ENCODE assay signal across 11 mouse cellular contexts in the genomic region with DNA sequence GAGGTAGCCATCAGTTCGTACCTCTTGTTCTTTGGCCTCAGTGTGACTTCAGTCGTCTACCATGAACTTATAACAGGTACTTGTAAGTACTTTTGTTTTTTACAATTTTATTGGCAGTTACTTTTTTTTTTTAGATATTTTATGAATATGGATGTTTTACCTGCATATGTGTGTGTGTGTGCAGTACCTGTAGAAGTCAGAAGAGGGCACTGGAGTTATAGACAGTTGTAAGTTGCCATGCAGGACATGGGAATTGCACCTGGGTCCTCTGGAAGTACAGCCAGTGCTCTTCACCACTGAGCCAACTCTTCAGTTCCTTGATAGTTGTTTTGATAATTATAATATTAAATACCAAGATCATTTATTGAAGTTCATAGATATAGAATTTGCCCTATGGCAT. TPM values are rescaled to one million over a fixed set of nuclear protein-coding genes. Genes with fewer than 3 reads are reported as not detected.
DNase-seq lines count a peak whose midpoint lies in the region; ATAC-seq and TF ChIP-seq lines count a peak whose summit lies in the region.
"Had no signal": no experiment of that assay in that cellular context is flagged by ENCODE, and none has a peak within 500 bp of the region (broad histone marks: within the 10 kb centered on the region; RNA-seq: fewer than 3 reads in every experiment).

No protein-coding gene starts in this region.

- H3K9ac ChIP-seq in hindbrain, postnatal 0 days (replicated peaks; ENCODE audit: low read length), result no peak overlapping the region
- H3K9ac ChIP-seq in hindbrain, embryonic 16.5 days (ENCODE audit: low read depth, low read length), result no peak overlapping the region
- H3K9ac ChIP-seq in midbrain, embryonic 14.5 days (replicated peaks; ENCODE audit: low read length), result no peak overlapping the region
- H3K9ac ChIP-seq: embryonic facial prominence, embryonic 13.5 days; liver, embryonic 13.5 days; neural tube, embryonic 13.5 days had no signal

- no peak overlapping the region for H3K4me3 ChIP-seq in hindbrain, postnatal 0 days (ENCODE audit: low read length)
- no peak overlapping the region for H3K4me3 ChIP-seq in hindbrain, embryonic 16.5 days (ENCODE audit: low read length)
- H3K4me3 ChIP-seq in midbrain, embryonic 14.5 days (replicated peaks; ENCODE audit: low read depth, low read length), result no peak overlapping the region
- H3K4me3 ChIP-seq: embryonic facial prominence, embryonic 13.5 days; liver, embryonic 13.5 days; neural tube, embryonic 13.5 days had no signal

- TF ChIP-seq CTCF in hindbrain, postnatal 0 days (IDR thresholded peaks at IDR 0.05; ENCODE audit: low read depth), result peak; percentile 30; the same call in 1 of the 2 replicates

- no peaks in the 10 kb centered on the region for H3K4me1 ChIP-seq in hindbrain, postnatal 0 days (ENCODE audit: insufficient read depth, low read length)
- H3K4me1 ChIP-seq in hindbrain, embryonic 16.5 days (ENCODE audit: control insufficient read depth, insufficient read depth, low read depth, low read length), result no peaks in the 10 kb centered on the region
- H3K4me1 ChIP-seq in midbrain, embryonic 14.5 days (ENCODE audit: control insufficient read depth, insufficient read depth, low read length), result no peaks in the 10 kb centered on the region
- H3K4me1 ChIP-seq: embryonic facial prominence, embryonic 13.5 days; liver, embryonic 13.5 days; neural tube, embryonic 13.5 days had no signal

- no peaks in the 10 kb centered on the region for H3K27me3 ChIP-seq in hindbrain, postnatal 0 days (ENCODE audit: insufficient read depth, low read length)
- H3K27me3 ChIP-seq in hindbrain, embryonic 16.5 days (replicated peaks; ENCODE audit: control insufficient read depth, insufficient read depth, low read length), result no peaks in the 10 kb centered on the region
- H3K27me3 ChIP-seq in midbrain, embryonic 14.5 days (ENCODE audit: control insufficient read depth, insufficient read depth, low read length), result no peaks in the 10 kb centered on the region
- H3K27me3 ChIP-seq: embryonic facial prominence, embryonic 13.5 days; liver, embryonic 13.5 days; neural tube, embryonic 13.5 days had no signal

- no peaks in the 10 kb centered on the region for H3K36me3 ChIP-seq in hindbrain, postnatal 0 days (ENCODE audit: insufficient read depth, low read length)
- H3K36me3 ChIP-seq in hindbrain, embryonic 16.5 days (ENCODE audit: control insufficient read depth, insufficient read depth, low read length), result no peaks in the 10 kb centered on the region
- no peaks in the 10 kb centered on the region; the same call in 1 of the 2 replicates for H3K36me3 ChIP-seq in midbrain, embryonic 14.5 days (ENCODE audit: control insufficient read depth, insufficient read depth, low read length)
- H3K36me3 ChIP-seq: liver, embryonic 13.5 days had no signal

- WGBS in hindbrain, postnatal 0 days, result 89% methylated on average over 2 of the region's 2 CpGs
- WGBS in hindbrain, embryonic 16.5 days, result 88% methylated on average over 2 of the region's 2 CpGs
- 92% methylated on average over 2 of the region's 2 CpGs for WGBS in midbrain, embryonic 14.5 days

- no peaks in the 10 kb centered on the region for H3K9me3 ChIP-seq in hindbrain, postnatal 0 days (ENCODE audit: low read length)
- H3K9me3 ChIP-seq in hindbrain, embryonic 16.5 days (ENCODE audit: control insufficient read depth, low read length), result no peaks in the 10 kb centered on the region
- no peaks in the 10 kb centered on the region for H3K9me3 ChIP-seq in midbrain, embryonic 14.5 days (ENCODE audit: control insufficient read depth, low read length)
- H3K9me3 ChIP-seq: embryonic facial prominence, embryonic 13.5 days; liver, embryonic 13.5 days; neural tube, embryonic 13.5 days had no signal

- no peak overlapping the region for H3K4me2 ChIP-seq in hindbrain, postnatal 0 days (ENCODE audit: low read depth, low read length)
- H3K4me2 ChIP-seq in hindbrain, embryonic 16.5 days (ENCODE audit: low read length), result no peak overlapping the region
- H3K4me2 ChIP-seq in midbrain, embryonic 14.5 days (ENCODE audit: low read length), result no peak overlapping the region
- H3K4me2 ChIP-seq: embryonic facial prominence, embryonic 13.5 days; liver, embryonic 13.5 days; neural tube, embryonic 13.5 days had no signal

- no peak for DNase-seq in hindbrain, postnatal 0 days (ENCODE audit: low spot score)
- peak; percentile 19 to 34 for DNase-seq in B cell, adult 2 months
- peak; percentile 40 for DNase-seq in ZHBTc4 (ENCODE audit: low read depth, low spot score)
- peak; percentile 17 for DNase-seq in lung, postnatal 14 days
- DNase-seq in midbrain, embryonic 14.5 days, result no peak
- no peak for DNase-seq in heart, adult 11 months
- DNase-seq in embryo, embryonic 10.5 days (ENCODE audit: low spot score), result no peak
- DNase-seq: liver, embryonic 13.5 days had no signal

- H3K27ac ChIP-seq in hindbrain, postnatal 0 days, result no peak overlapping the region
- H3K27ac ChIP-seq in hindbrain, embryonic 16.5 days (ENCODE audit: low read depth, low read length), result no peak overlapping the region
- no peak overlapping the region for H3K27ac ChIP-seq in midbrain, embryonic 14.5 days (replicated peaks; ENCODE audit: low read depth, low read length)
- H3K27ac ChIP-seq: embryonic facial prominence, embryonic 13.5 days; liver, embryonic 13.5 days; neural tube, embryonic 13.5 days had no signal

- no peak for ATAC-seq in hindbrain, postnatal 0 days
- no peak for ATAC-seq in hindbrain, embryonic 16.5 days
- no peak for ATAC-seq in midbrain, embryonic 14.5 days (ENCODE audit: low FRiP score, low TSS enrichment)

RNA-seq across cellular contexts. Expression of a gene that starts 19.8 kb away (rescaled TPM):
- 10.9 and 19.3 TPM in 2 replicates for total RNA-seq in hindbrain, postnatal 0 days (2014; rRNA removed)
- polyA plus RNA-seq in hindbrain, postnatal 0 days (2015; fragmentation: Nextera tagmentation; extraction: Ambion mirVana), result 1.2 and 2.3 TPM in 2 replicates
- polyA plus RNA-seq in hindbrain, embryonic 16.5 days (2015; fragmentation: Nextera tagmentation; extraction: Ambion mirVana), result 1.4 and 2.4 TPM in 2 replicates
- 2.1 and 3.7 TPM in 2 replicates for polyA plus RNA-seq in midbrain, embryonic 14.5 days (2014; fragmentation: Nextera tagmentation; extraction: Ambion mirVana)

RNA-seq across cellular contexts. Expression of a gene that starts 27.8 kb away (rescaled TPM):
- 15.7 TPM in 2 replicates for total RNA-seq in hindbrain, postnatal 0 days (2014; rRNA removed)
- 20.7 and 21.4 TPM in 2 replicates for polyA plus RNA-seq in hindbrain, postnatal 0 days (2015; fragmentation: Nextera tagmentation; extraction: Ambion mirVana)
- polyA plus RNA-seq in hindbrain, embryonic 16.5 days (2015; fragmentation: Nextera tagmentation; extraction: Ambion mirVana), result 21.4 and 24.5 TPM in 2 replicates
- polyA plus RNA-seq in midbrain, embryonic 14.5 days (2014; fragmentation: Nextera tagmentation; extraction: Ambion mirVana), result 30.2 and 38.5 TPM in 2 replicates

RNA-seq across cellular contexts. Expression of a gene that starts 28.1 kb away (rescaled TPM):
- total RNA-seq in hindbrain, postnatal 0 days (2014; rRNA removed), result 22.0 and 26.9 TPM in 2 replicates
- polyA plus RNA-seq in hindbrain, postnatal 0 days (2015; fragmentation: Nextera tagmentation; extraction: Ambion mirVana), result 14.3 and 15.9 TPM in 2 replicates
- 20.5 and 20.7 TPM in 2 replicates for polyA plus RNA-seq in hindbrain, embryonic 16.5 days (2015; fragmentation: Nextera tagmentation; extraction: Ambion mirVana)
- 22.9 and 28.5 TPM in 2 replicates for polyA plus RNA-seq in midbrain, embryonic 14.5 days (2014; fragmentation: Nextera tagmentation; extraction: Ambion mirVana)

Comparison
In these comparisons a context has a peak if more than half of its experiments do, and no peak if none do; other contexts are left out.
1. DNase-seq: peak in B cell, adult 2 months (2 of 2), ZHBTc4 (single experiment) and lung, postnatal 14 days (single experiment); none in hindbrain, postnatal 0 days (single experiment), midbrain, embryonic 14.5 days (single experiment), heart, adult 11 months (single experiment) and embryo, embryonic 10.5 days (single experiment).